Mouse (Mus musculus): Measurements from ENCODE around the gene Gm14214. TPM values are rescaled to one million over a fixed set of nuclear protein-coding genes. Genes with fewer than 3 reads are reported as not detected.

The Gm14214 gene
- total RNA-seq (2021), result not detected
- long read RNA-seq, experiment 1, result 0 reads
- long read RNA-seq, experiment 2, result 0 reads

DNA sequence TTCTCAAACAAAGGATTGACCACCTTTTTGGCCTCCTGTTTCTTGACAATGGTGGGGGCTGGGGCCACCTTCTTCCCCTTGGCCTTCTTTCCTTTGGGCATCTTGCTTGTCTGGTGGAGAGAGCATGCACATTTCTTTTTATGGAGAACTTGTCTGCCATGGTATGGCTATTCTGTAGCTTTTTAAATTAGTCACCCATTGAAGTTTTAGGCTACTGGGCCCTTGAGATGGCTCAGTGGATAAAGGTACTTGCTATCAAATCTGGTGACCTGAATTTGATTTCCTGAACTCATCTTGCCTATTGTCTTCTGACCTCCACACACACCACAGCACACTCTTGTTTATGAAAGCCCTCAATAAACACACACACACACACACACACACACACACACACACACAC, at the start of gene Gm14214:
Gm14214 (minus strand) TSS at position 101 of the 400 bp plus-strand sequence.
- intact Hi-C loops (cut with DNase I), result no loop called here
- no peak for TF ChIP-seq CTCF (IDR thresholded peaks at IDR 0.05)

DNA sequence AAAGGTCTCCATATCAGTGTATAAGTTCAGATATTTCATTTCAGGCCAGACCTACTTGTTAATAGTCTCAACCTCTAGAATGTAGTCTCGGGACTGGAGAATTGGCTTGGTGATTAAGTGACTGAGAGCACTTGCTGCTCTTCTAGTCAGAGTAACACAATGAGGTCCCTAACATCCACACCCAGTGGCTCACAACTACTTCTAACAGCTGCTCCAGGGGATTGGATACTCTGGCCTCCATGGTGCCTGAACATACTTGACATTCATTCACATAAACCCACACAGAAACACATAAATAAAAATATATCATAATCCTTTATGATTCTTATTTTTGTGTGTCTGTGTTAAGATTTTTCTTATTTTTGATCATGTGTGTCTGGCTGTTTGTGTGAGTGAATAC, 48.8 kb upstream of the Gm14214 start:
- intact Hi-C loops (cut with DNase I), result loop anchor here (5.0 kb wide), 1 partner anchor 34 kb away; no protein-coding TSS in a partner anchor
- Histone ChIP-seq H3K27ac (no peak overlapping the region), H3K4me3 (no peak overlapping the region)
- TF ChIP-seq CTCF (IDR thresholded peaks at IDR 0.05), result no peak
- DNase-seq, result no peak

More for the DNA sequence above, at the start of gene Gm14214:
- DNase-seq, result no peak
- H3K4me3 ChIP-seq, result no peak within 1 kb of the TSS
- no peak within 1 kb of the TSS for H3K27ac ChIP-seq

DNA sequence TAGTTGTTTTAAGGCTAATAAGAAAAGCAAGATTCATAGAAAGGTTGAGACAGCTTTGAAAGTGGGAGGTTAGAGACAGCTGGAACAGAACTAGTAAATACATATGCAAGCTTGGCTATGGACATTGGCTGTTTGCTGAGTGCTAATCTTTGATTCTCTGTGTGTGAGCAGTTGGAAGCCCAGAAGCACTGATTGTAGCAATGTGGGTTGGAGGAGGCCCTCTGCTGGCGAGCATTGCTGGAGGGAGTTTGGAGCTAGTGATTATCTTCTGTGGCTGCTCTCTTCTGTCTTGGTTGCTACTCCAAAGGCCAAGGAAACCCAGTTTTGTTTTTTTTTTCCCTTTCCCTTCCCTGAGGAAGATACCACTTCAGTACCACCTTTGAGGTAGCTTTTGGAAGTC, 48.0 kb upstream of the Gm14214 start:
- intact Hi-C loops (cut with DNase I), result loop anchor here (5.0 kb wide), 1 partner anchor 35 kb away; no protein-coding TSS in a partner anchor
- Histone ChIP-seq H3K27ac (no peak overlapping the region), H3K4me3 (no peak overlapping the region)
- peak; percentile 57 for DNase-seq
- peak; percentile 61 for TF ChIP-seq CTCF (IDR thresholded peaks at IDR 0.05)

DNA sequence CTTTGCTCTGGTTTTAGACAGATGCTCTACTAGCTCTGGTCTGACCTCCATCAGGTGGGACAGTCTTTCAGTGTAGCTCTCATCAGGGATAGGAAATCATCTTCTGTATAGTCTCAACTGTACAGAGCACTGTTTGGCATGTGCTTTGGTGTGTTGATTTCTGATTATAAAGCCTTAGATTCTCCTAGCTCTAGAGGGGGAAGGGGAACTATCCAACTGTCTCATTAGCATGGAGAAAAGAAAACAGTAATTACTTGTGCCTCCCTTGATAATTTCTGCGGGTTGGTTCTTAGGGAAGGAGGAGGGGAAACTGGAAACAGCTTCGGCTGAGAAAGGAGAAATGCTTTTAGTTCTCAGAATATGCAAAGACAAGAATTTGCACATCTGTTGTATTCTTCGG, 47.3 kb upstream of the Gm14214 start:
- Histone ChIP-seq H3K4me3 (no peak overlapping the region), H3K27ac (no peak overlapping the region)
- TF ChIP-seq CTCF (IDR thresholded peaks at IDR 0.05), result no peak
- intact Hi-C loops (cut with DNase I), result loop anchor here (5.0 kb wide), 1 partner anchor 35 kb away; no protein-coding TSS in a partner anchor
- DNase-seq, result no peak

DNA sequence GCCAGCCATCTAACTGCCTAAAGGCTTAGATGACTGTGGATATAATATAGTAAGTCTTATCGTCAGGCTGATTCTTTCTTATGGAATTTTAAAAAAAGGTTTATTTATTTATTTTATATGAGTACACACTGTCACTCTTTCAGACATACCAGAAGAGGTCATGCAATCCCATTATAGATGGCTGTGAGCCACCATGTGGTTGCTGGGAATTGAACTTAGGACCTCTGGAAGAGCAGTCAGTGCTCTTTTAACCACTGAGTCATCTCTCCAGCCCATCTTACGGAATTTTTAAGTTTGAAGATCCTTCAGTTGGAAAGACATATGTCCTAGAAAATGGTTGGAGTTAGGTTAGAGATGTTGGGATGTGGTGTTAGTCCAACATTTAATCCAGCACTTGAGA, 43.6 kb upstream of the Gm14214 start:
- Histone ChIP-seq H3K4me3 (no peak overlapping the region), H3K27ac (no peak overlapping the region)
- TF ChIP-seq CTCF (IDR thresholded peaks at IDR 0.05), result no peak
- intact Hi-C loops (cut with DNase I), result no loop called here
- DNase-seq, result no peak

DNA sequence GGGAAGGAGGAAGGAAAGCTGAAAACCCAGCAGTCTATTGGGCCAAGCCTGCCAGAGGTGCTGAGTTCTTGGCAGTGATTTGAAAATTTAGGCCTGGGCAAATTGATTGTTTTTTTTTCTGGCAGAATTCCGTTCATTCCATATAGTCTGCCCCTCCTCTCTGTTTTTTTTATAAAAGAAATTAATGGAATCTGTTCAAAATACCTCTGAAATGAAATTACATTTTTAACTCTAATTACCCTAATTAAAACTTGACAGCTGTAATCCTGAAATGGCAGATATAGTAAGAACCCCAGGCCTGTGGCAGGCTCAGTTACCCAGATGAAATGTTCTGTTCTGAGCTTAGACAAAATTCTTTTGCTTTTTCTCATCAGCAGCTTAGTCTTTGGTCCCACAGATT, 41.0 kb upstream of the Gm14214 start:
- no peak for DNase-seq
- Histone ChIP-seq H3K27ac (no peak overlapping the region), H3K4me3 (no peak overlapping the region)
- TF ChIP-seq CTCF (IDR thresholded peaks at IDR 0.05), result no peak
- intact Hi-C loops (cut with DNase I), result no loop called here

DNA sequence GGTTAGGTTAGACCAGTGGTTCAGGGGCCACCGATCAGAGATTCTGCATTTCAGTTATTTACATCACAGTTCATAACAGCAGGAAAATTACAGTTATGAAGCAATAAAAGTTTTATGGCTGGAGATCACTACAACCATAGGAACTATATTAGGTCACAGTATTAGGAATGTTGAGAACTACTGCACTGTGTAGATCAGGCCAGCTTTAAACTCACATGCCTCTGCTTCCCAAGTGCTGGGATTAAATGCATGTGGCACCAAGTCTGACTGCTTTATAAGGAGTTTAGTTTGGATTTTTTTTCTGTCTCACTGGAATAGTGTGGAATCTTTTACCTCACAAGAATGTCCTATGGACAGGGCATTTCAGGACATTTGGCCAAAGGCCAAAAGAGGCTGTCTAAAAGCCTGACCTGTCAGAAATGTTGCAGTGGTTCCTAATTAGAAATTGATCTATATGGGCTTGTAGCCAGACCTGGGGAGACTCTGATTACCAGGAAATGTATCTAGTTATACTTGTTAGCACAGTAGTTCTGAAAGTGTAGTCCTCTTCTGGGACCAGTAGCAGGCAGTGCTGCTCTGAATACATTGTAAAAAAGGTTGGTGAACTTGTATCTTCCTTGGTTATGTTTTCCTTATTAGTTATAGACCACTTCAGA, 39.4 kb upstream of the Gm14214 start:
- intact Hi-C loops (cut with DNase I), result no loop called here
- H3K4me3 ChIP-seq, result no peak overlapping the region
- peak; percentile 38; the same call in 1 of the 2 replicates for TF ChIP-seq CTCF (IDR thresholded peaks at IDR 0.05)
- DNase-seq, result peak; percentile 38
- peak overlapping the region; percentile 70 for H3K27ac ChIP-seq

DNA sequence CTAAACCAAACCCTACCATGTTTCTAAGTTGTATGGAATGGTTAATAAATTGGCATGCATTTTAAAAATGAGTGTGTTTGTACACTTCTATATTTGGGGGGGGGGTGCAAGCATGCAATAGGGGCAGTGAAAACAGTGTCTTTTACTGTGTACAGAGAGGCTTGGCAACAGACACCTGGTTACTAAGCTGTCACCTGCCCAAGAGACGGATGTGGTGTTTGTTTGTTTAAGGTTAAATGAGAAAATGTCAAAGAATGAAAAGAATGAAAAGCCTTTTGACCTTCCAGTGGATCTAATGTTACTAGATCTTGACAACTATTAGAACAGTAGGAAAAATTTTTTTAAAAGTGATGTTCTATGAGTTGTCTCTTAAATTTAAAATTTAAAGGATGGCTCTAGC, 37.9 kb upstream of the Gm14214 start:
- H3K27ac ChIP-seq, result no peak overlapping the region
- DNase-seq, result no peak
- no peak for TF ChIP-seq CTCF (IDR thresholded peaks at IDR 0.05)
- intact Hi-C loops (cut with DNase I), result no loop called here
- no peak overlapping the region for H3K4me3 ChIP-seq

DNA sequence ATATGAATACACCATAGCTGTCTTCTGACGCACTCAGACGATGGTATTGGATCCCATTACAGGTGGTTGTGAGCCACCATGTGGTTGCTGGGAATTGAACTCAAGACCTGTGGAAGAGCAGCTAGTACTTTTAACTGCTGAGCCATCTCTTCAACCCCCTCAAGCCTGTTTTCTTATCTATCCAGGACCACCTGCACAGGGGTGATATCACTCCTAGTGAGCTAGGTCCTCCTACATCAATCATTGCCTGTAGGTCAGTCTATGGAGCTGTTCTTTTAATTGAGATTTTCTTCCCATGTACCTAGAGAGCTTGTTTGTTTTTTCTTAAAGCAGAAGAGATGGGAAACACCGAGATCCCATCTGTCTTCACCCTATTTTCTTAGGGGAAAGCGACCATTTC, 34.0 kb upstream of the Gm14214 start:
- H3K27ac ChIP-seq, result no peak overlapping the region
- TF ChIP-seq CTCF (IDR thresholded peaks at IDR 0.05), result no peak
- DNase-seq, result no peak
- H3K4me3 ChIP-seq, result no peak overlapping the region
- intact Hi-C loops (cut with DNase I), result no loop called here

DNA sequence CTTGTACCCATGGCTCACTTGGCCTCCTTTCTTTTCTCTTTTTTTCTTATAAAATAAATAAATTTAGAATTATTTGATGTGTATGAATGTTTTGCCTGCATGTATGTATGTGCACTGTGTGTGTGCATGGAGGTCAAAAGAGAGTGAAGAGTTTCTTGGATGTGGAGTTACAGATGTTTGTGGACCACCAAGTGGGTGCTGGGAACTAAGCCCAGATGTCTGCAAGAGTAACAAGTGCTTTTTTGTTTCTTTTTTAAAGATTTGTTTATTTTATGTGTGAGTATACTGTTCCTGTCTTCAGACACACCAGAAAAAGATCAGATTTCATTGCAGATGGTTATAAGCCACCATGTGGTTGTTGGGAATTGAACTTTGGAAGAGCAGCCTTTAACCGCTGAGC, 33.5 kb upstream of the Gm14214 start:
- DNase-seq, result no peak
- Histone ChIP-seq H3K27ac (no peak overlapping the region), H3K4me3 (no peak overlapping the region)
- intact Hi-C loops (cut with DNase I), result no loop called here
- TF ChIP-seq CTCF (IDR thresholded peaks at IDR 0.05), result no peak

DNA sequence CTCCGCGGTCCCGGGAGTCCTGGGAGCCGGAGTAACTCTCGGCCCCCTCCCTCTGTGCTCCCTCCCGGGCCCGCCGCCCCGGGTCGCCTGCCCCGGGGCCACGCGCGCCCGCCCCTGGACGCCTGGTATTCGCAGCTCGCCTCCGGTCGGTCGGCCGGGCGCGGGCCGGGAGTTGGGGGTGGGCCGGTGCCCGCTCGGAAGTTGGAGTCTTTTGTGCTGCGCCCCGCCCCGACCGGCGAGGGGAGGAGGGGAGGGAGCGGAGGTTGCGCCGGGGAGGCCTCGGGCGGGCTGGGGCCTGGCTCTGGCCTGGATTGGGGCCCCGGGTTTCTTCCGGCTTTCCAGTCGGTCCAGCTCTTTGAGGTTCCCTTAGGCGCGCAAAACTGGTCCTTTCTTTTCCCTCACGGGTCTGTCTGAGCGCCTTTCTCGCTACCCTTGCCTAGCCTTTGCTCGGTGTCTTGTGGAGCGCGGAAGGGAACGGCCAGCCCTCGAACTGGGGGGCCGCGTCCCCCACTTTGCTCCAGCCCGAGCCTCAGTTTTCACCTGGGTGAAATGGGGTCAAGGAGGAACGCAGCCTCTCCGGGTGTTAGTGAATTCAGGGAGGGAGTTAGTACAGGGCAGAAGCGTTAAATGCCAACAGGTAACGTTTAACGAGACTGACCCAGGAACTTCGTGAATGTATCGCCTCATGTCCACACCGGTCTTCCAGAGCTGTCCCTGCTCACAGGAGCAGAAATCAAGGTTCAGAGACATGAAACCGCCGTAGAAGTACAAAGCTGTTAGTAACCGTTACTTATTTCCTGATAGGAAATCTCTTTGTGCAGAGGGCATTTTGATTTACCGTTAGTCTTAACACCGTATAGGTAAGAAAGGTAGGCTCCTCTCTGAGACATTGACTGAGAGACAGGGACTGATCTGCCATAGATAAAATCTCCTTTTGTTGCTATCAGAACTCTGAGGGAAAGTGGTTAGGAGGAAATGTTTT, 22.1 kb upstream of the Gm14214 start:
- H3K4me3 ChIP-seq, result peak overlapping the region; percentile 100
- intact Hi-C loops (cut with DNase I), result loop anchor here (5.0 kb wide), 1 partner anchor 65 kb away; no protein-coding TSS in a partner anchor
- peak; percentile 91 for DNase-seq
- TF ChIP-seq CTCF (IDR thresholded peaks at IDR 0.05), result no peak
- H3K27ac ChIP-seq, result peak overlapping the region; percentile 98

DNA sequence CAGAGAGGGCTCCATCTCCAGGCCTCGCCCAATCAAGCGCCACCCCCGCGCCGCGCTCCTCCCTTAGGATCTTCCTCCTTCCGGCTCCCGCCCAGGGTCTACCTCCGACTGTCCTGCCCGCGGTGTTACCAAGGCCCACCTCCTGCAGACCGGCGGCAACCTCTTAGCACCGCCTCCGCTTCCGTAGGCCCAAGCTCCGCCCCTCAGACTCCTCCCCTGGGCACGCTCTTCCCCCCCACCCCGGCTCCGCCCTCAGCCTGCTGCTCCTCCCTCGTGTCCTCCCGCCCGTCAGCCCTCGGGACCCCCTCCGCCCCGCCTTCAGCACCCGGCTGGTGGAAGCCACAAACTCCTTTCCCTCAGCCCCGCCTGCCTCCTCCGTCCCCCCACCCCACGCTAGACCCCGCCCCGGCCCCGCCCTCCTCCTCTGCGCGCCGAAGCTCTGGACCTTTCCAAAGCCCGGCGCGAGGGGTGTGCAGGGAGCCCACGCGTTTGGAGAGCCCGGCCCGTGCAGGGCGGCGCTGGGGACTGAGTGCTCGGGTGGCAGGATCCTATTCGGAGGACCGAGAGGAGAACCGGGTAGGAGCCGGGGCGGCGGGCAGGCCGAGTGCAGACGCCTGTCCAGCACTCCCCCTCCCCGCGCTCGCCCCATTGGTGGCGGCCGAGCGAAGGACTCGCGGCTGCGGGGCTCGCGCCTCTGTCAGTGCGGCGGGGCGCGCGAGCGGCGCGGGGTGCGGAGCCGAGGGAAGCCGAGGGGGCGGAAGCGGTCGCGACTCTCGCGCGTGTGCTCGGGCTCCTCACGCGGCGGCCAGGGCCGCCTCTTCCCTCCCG, 21.0 kb upstream of the Gm14214 start, which contains the start of the genes Raly and a:
Raly (plus strand) TSS at position 441 of the 828 bp plus-strand sequence.
a (plus strand) TSS at position 747 of the 828 bp plus-strand sequence.
- Histone ChIP-seq H3K27ac (peak within 1 kb of the TSS; percentile 98), H3K4me3 (peak within 1 kb of the TSS; percentile 100)
- DNase-seq, result peak; percentile 99
- intact Hi-C loops (cut with DNase I), result loop anchor here (5.0 kb wide), 1 partner anchor 66 kb away; no protein-coding TSS in a partner anchor
- TF ChIP-seq CTCF (IDR thresholded peaks at IDR 0.05), result peak; percentile 18; the same call in 1 of the 2 replicates
